Mouse (Mus musculus): ENCODE results near the gene Tmtc4. TPM values are rescaled to one million over a fixed set of nuclear protein-coding genes. Genes with fewer than 3 reads are reported as not detected.

Gene Tmtc4
- total RNA-seq (2021) = 10 to 100 TPM; 75.4 to 82.8 TPM

DNA sequence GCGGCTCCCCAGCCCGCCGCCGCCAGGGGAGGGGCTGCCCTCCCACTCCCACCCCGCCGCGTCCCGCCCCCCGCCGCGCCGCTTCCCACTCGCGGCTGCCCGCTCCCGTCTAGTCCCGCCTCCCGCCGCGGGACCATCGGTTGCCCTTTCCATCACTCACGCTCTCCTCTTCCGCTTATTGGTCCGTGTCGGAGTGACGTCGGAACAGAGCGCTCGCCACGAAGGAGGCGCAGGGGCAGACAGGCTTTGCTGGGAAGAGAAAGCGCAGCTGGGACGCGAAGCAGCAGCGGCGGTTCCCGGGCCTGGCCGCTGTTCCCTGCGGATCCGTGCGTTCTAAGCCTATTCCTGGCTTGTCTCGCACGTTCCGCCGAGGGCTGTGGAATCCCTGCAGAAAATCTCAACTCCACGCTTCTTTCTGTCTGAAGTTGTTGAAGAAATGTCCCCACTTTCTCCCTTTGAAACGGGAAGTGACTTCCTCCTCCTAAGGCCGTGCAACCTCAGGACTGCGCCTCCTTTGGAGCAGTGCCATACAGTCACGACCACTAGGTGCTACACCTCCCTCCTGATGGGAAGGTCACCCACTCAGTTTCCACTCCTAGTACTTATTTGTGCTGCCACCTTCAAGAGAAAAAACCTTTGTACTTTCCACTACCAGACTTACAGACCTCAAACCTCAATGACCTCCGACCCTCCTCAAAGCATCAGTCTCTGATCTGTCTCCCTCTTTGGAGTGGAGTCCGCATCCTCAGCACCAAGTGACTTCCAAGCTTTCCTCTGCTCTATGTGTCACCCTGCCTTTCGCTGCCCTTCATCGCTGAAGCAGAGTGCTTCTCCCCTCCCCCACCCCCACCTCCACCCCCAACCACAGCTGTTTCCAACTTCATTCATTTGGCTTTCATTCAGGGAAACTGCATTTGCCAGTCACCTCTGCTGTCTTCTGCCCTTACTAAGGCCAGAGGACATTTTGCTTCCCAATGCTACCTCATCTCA is at the start of gene Tmtc4:
TSS of gene Tmtc4 (minus strand) at position 810 of the 990 bp plus-strand sequence.
- intact Hi-C loops (cut with DNase I) = no loop called here
- DNase-seq = peak; percentile 95

- DNase-seq = no peak
- intact Hi-C loops (cut with DNase I) = no loop called here
These were observed 48.6 kb upstream of the Tmtc4 start for GRCm38 (mm10) chr14:123032435-123032834.

DNA sequence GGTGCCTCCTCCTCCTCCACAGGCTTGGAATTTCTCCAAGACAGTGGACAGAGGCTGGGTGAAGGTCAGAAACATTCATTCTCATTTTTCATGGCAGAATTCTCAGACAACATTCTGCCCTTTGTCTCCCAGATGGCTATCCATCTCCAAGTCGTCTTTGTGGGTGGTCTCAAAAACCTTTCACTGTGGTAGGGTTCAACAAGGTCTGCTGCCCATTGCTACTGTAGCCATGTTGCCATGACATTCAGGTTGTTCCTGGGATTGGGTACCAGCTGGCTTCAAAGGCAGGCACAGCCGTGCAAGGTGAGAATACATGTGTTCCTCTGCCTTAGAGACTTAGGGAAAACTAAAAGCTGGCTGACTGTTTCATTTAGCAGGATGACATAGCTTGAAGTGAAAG is 44.0 kb upstream of the Tmtc4 start:
- intact Hi-C loops (cut with DNase I) = no loop called here

DNA sequence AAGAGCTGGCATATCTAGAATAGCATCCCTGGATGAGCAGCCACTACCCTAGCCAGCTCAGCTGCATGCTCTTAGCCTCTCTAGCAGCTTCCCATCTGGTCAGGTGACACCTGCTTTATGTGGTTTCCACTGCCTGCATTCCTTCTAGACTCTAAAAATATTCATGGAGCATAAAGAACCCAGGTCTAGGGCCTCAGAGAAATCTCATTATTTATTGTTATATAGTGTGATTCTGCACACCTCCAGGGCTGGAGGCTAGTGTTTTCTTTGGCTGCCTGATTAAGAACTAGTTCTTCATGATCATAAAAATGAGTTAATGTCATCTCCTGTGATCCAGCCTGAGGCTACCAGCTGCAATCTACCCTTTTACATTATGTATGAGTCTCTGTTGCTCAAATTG is 39.1 kb upstream of the Tmtc4 start:
- no peak for DNase-seq
- intact Hi-C loops (cut with DNase I) = no loop called here

More for the DNA sequence above, 44.0 kb upstream of the Tmtc4 start:
- no peak for DNase-seq

DNA sequence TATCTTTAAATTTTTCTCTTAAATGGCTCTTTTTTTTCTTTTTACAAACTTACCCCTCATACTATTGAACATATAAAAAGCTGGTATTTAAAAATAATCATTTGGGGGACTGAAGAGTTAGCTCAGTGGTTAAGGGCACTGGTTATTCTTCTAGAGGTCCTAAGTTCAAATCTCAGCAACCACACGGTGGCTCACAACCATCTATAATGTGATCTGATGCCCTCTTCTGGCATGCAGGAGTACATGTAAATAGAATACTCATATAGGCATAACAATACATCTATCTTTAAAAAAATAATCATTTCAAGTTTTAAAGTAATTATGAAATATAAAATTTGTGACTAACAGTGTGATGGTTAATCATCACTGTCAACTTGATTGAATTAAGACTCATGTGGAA is 32.5 kb upstream of the Tmtc4 start:
- intact Hi-C loops (cut with DNase I) = no loop called here
- no peak for DNase-seq

- no peak for DNase-seq
- intact Hi-C loops (cut with DNase I) = no loop called here
These were observed 31.9 kb upstream of the Tmtc4 start for GRCm38 (mm10) chr14:123015687-123016086.

GRCm38 (mm10) chr14:123009108-123010018 is 25.5 kb upstream of the Tmtc4 start:
- intact Hi-C loops (cut with DNase I) = no loop called here
- no peak for DNase-seq

- intact Hi-C loops (cut with DNase I) = no loop called here
- no peak for DNase-seq
These were observed 24.8 kb upstream of the Tmtc4 start for GRCm38 (mm10) chr14:123008672-123009071.

DNA sequence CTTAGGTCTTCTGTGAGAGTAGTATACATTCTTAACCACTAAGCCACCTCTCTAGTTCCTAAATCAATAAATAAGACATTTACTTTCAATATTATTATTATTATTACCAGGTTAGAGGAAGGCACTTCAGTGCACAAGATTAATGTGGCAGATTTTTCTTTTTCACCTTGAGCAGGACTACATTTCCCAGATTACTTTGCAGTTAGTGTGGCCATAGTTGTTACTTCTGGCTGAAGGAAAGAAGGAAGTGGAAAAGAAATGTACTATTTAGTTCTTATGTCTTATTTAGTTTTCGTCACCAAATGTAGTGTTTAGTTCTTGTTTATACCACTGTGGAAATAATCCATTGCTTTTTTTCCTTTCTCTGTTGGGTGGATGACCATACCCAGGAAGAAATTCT is 19.9 kb upstream of the Tmtc4 start:
- intact Hi-C loops (cut with DNase I) = no loop called here
- no peak for DNase-seq

DNA sequence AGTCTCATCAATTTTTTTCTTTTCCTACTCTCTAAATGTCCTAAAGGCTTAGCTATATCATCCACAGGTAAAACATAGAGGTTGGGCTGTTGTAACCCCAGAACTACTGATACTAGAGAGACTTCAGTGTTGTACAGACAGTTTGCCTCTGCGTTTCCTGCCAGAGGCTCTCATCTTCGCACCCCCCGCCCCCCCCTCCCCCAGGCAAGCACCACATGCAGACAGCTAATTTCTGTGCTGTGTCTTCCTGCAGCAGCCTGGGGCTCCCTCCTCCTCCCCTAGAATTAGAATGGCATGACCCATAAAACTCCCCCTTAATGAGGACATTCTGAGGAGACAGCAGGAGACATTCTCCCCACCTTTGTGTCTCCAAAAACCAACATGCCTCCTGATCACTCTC is 17.6 kb upstream of the Tmtc4 start:
- DNase-seq = no peak
- intact Hi-C loops (cut with DNase I) = no loop called here

GRCm38 (mm10) chr14:122997465-122997864 is 13.6 kb upstream of the Tmtc4 start:
- intact Hi-C loops (cut with DNase I) = no loop called here
- no peak for DNase-seq

GRCm38 (mm10) chr14:122993935-122994334 is 10.1 kb upstream of the Tmtc4 start:
- intact Hi-C loops (cut with DNase I) = no loop called here
- DNase-seq = no peak

GRCm38 (mm10) chr14:122992937-122993336 is 9.1 kb upstream of the Tmtc4 start:
- intact Hi-C loops (cut with DNase I) = no loop called here
- DNase-seq = no peak

GRCm38 (mm10) chr14:122990521-122991052 is 6.8 kb upstream of the Tmtc4 start:
- DNase-seq = no peak
- intact Hi-C loops (cut with DNase I) = no loop called here

GRCm38 (mm10) chr14:122986404-122986803 is 2.6 kb upstream of the Tmtc4 start:
- intact Hi-C loops (cut with DNase I) = no loop called here
- no peak for DNase-seq

DNA sequence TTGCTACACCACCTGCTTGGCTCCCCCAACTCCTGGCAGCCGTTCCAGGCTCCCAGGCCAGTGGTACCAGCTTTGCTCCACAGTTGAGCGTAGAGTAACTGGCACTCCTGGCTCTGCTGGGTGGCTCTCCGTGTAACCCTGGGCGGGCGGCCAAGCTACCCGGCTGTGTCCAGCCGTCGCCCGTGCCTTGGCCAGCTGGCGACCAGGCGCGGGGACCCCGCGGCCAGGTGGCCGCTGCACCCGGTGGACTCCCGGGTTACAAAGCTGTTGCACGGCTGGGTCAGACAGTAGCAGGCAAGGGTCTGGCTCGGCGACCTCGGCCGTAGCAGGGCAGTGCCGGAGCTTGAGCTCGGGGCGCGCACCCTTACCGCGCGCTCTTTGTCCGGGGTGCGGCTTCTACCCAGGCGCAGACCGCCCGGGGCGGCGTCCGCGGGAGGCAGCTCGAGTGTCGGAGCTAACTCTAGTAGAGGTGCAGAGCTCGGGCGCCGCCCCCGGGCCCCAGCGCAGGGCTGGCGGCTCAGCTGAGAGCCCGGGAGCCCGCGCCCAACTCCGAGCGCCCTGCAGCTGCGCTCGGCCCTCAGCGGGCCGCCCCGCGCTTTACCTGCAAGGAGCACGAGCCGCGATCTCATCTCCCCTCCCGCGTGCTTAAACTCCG is 1.1 kb downstream of the Tmtc4 start:
- peak; percentile 96 for DNase-seq
- intact Hi-C loops (cut with DNase I) = no loop called here

GRCm38 (mm10) chr14:122981831-122982485 is 1.9 kb downstream of the Tmtc4 start:
- intact Hi-C loops (cut with DNase I) = no loop called here
- DNase-seq = no peak

DNA sequence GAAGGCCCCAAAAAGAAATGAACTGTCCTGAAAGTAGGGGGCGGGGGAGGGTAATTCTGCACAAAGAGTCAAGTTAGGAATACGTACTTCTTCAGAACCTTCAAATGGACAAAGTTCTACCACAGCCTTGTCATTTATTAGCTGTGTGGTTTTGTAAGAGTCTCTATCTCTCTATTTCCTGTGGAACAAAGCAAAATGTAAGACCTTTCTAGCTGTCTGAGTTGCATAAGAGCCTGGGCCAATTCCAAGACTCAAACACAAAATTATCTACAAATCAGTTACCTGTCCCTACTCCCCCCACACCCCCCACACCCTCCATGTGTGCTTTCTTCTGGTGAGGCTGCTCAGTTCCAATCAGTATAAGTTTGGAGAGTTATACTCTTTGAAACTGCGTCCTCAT is 5.0 kb downstream of the Tmtc4 start:
- intact Hi-C loops (cut with DNase I) = no loop called here
- no peak for DNase-seq

DNA sequence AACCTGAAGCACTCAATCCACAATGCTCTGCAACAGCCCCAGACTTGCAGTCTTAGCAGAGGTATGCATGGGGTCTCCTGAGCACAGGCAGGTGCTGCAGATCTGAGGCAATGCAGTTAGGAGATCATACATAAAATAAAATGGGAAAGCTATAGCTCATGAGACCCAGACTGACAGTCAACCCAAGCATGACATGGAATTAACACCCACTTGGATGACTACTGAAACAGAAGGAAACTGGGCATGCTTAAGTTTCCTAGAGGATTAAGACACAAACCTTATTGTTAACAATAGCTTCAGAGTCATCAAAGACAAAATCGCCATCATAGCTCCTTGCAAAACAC is 6.1 kb downstream of the Tmtc4 start:
- intact Hi-C loops (cut with DNase I) = no loop called here
- no peak for DNase-seq

Measured in left cerebral cortex, postnatal 4 days (tissue).